Mouse (Mus musculus) Muller cell, postnatal 12 days (primary cell): Measurements from ENCODE around the gene Fam168b.
A peak's percentile ranks its signal among the peaks of the same experiment; 100 is the strongest.

Experiments
- DNase-seq: peaks from one replicate; pipeline ENCODE4 v3.0.0-alpha.2; 2015; ENCODE audit errors: inconsistent ontology term

Fam168b gene

DNA sequence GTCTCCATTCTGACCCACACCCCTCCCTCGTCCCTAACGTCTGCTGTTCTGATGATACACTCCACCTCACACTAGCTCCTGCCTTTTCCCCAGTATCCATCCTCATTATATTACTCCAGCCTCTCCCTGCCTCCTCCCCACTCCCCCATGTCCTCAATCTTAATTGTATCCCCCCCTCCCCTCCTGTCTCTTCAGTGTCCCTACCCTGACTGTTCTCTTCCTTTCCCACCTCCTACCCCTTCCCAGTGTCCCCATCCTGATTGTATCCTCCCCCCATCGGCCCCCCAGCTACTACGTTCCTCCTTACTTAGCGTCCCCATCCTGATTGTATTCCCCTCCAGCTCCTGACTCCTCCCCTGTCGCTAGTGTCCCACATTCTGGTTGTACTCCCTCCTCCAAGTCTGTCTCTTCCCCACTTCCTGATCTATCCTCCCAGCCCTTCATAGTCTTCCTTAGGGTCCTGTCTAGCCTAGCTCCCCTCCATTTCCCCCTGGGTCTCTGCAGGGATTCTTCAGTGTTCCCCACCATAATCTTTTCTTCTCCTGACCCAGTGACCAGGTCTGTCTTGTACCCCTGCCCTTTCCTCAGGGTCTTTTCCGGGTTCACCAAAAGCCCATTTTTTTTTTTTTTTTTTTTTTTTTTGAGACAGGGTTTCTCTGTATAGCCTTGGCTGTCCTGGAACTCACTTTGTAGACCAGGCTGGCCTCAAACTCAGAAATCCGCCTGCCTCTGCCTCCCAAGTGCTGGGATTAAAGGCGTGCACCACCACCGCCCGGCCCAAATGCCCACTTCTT lies 7.7 kb upstream of the Fam168b start:
- DNase-seq: peak; percentile 32

DNA sequence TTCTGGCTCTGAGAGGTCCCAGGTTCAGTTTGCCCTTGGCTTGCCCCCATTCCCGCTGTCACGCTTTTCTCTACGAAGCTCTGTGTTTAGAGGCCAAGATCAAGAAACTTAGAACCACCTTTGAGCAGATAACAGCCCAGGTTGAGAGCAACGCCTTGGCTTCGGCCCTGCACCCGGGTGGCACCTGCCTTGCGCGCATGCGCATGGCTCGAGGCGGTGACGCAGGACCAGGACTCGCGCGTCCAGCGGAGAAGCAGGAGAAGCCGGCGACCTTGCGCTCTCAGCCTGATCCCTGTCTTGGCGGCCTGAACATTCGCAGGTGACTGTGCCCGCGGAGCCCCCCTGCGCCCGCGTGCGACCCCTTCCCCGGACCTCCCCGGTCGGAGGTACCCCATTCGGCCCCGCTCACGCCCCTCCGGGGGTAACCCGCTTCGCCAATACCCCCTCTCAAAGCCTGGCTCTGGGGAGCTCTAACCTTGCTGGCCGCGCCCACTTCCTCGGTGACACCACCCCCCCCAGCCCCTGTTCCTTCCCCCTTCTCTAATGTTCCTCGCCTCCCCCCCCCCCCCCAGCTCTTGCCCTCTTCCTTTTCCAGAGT lies 7.0 kb upstream of the Fam168b start, which contains the start of gene Plekhb2:
Gene Plekhb2, plus strand, starts transcription at position 232 of the 598 bp plus-strand sequence.
- DNase-seq: peak; percentile 82

- no peak for DNase-seq
These were observed 4.2 kb upstream of the Fam168b start for GRCm38 (mm10) chr1:34847070-34847469.

GRCm38 (mm10) chr1:34842389-34842861 lies 440 bp downstream of the Fam168b start:
- DNase-seq: peak; percentile 78

GRCm38 (mm10) chr1:34841709-34842388 lies 1.0 kb downstream of the Fam168b start:
- peak; percentile 93 for DNase-seq

DNA sequence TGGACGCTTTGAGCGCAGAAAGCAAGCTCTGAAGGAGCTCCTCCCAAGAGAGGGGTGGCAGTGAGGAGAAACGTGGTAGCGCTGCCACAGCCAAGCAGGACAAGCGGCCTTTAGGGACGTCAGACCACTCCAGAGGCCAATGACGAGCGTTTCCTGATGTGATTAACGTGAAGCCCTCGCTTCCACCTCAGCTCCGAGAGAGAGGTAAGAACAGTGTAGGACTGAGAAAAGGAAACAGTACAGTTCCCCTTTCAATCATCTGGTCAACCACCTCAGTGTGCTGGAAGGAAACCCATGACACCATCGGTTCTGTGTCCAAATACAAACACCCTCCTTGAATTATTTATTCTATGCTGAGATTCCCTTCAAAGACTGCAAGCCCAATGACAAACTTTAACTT lies 3.6 kb downstream of the Fam168b start:
- no peak for DNase-seq

DNA sequence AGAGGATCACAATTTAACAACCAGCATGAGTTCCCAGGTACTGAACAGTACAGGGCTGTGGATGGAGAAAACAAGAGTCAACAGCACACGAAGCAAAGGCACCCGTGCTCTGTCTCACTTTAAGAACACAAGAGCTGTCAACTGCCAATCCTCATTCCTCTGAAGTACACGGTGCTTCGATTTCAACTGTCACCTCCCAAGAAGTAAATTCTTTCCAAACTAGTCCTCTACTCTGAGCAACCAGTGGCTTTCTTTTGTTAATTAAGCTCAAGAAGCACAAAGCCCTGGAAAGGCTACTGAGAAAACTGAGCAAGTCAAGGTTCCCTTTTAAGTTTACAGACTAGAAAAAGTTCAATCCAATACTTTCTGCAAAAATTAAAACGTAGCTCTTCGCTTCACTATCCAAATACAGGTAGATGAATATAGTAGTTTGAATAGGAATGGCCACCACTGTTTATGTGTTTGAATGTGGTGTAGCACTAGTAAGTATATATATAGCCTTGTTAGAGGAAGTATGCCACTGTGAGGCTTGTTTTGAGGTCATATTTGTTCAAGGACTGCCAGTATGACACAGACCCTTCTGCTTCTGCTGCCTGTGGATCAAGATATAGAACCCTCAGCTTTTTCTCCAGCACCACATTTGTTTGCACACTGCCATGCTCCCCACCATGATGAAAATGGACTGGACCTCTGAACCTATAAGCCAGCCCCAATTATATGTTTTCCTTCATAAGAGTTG lies 4.7 kb downstream of the Fam168b start:
- DNase-seq: no peak

DNA sequence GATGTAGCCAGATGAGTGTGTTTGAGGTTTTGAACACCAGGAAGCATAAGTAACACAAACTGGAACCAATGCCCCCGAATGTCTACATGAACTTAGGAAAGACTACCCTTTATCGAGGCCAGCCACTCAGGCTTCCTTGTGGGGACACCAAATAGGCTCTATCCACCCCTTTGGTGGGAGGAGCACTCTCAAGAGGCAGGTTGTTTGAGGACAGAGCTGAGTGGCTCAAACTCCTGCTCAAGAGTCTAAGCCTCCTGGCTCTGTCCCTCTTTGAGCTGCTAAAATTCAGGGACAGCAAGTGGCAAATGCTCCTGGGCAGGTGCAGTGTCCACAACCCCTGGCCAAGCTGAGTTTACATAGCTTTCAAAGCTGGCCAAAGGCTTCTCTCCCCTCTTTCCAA lies 8.0 kb downstream of the Fam168b start:
- DNase-seq: no peak

DNA sequence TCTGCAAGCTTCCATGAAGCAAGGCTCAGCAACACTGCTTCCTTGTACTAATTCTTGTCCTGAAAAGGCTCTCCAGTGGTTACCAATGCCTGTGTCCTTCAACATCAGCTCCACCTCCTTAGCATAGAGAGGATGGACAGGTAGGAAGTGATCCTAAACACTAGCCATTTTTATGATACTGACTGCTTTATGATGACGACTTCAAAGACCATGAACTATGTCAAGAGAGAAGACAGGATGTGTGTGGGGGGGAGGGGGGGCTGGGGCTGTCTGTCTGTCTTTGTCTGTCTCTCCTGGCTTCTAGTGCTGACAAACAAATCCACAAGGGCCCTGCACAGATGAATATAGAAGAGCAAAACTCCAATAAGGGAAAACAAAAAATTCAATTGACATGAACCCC lies 11.5 kb downstream of the Fam168b start:
- DNase-seq: no peak

DNA sequence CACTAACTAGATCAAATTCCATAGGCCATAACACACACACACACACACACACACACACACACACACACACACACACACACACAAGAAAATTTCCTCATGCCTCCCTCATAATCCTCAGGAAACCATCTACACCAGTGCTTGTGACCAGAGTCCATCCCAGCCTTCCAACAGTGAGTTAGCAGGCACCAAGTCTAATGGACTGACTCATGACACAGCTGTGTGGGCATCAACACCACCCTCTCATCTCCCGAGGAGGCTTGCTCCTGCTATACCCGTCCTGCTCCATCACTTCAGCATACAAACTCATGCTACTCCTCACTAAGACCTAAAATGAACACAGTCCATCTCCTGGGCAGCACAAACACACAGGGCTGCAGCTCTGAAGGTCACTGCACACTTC lies 11.9 kb downstream of the Fam168b start:
- DNase-seq: no peak

- no peak for DNase-seq
These were observed 14.2 kb downstream of the Fam168b start for GRCm38 (mm10) chr1:34828528-34829294.

DNA sequence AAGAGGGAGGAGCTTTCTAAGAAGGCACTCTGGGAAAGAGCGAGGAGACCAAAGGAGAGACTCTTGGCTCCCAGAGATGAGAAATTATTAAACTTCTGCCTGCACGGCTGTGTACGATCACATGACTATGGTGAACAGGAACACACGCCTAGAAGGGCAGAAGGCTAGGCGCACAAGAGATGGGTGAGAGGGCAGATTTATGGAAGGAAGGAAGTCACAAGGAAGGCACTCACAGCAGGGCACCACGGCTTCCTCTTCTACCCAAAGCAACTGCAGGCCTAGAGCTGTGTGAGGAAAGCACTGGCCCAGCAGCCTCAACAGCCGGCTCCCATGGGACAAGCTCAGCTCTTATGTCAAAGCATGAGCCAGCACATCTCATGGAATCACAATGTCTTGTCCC lies 15.0 kb downstream of the Fam168b start:
- DNase-seq: no peak

GRCm38 (mm10) chr1:34825909-34826308 lies 17.0 kb downstream of the Fam168b start:
- DNase-seq: no peak

DNA sequence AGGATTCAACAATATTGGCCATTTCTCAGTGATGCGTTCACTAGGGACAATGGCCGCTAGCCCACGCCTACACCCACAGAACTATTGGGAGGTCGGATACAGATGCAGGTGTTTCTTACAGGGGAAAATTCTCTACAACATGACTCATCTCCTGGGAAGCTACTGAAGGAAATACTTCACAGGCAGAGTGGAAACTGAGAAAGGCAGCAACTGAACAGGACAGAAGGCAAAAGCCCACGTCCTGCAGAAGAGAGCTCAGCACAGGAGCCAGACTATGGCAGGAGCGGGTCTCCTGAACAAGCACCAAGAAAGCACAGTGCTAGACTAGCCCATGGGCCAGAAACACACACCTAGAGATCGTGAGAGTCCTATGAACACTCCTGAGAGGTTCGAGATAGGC lies 18.7 kb downstream of the Fam168b start:
- DNase-seq: peak; percentile 53

DNA sequence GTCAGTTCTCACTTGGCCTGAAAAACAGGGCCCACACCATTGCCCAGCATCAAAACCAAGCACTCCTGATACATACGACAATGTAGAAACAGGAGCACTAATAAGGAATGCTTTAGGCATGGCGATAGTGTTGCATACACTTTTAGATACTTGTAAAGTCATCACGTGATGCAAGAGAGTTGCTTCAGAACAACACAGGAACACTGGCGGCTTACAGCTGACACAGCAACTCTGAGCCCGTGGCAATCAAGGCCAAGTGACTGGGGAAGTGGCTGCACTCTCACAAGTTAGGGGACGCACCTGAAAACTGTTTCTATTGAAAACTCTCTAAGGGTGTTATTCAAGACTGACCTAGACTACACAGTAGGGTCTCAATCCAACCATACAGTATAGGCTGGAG lies 19.5 kb downstream of the Fam168b start:
- no peak for DNase-seq

DNA sequence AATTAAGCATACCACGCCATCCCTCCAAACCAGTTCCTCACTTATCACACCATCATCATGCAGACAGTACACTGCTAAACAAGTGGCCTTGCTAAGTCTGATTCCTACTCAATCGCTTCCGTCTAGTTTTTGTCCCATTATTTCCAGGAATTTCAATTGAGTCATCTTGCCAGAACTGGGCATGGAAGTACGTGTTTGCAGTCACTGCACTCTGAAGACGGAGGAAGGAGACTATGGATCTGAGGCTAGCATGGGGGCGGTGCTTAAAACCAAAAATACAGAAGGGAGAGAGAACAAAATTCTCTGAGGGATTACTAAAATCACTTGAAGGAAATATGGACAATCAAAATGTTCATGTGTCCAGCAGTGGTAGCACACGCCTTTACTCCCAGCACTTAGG lies 20.1 kb downstream of the Fam168b start:
- no peak for DNase-seq

DNA sequence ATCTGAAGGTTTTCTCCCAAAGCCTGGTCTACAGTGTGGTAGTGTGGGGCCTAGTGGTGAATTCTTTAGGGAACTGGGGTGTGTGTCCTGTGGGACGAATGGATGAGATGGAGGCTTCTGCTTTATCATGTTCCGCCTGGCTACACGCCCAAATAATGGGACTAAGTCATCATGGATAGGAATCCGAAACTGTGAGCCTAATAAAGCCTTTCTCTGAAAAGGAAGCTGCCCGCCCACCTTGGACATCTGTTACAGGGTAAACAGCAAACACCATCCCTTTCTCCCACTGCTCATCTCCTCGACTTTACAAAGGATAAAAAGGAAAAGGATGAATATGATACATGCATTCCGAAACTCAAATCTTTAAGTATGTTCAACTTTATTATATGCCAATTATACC lies 20.9 kb downstream of the Fam168b start:
- DNase-seq: no peak

DNA sequence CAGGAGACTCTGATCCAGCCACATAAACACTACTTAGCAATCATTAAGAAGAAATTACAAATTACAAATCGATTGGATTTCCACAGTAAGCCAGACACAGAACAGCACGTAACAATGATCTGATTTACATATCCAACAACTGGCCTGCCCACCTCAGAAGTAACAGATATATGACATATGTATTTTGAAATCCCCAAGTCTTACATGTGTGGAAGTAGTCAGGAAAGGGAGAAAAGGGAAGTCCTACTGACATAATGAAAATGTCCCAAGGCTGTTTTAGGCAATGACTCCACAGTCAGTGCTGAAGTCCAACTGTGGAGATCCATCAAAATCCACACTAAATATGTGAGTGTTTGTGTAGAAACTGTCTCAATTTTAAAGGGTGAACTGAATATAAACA lies 21.5 kb downstream of the Fam168b start:
- no peak for DNase-seq

- DNase-seq: no peak
These were observed 23.5 kb downstream of the Fam168b start for GRCm38 (mm10) chr1:34819225-34819910.

GRCm38 (mm10) chr1:34815843-34816242 lies 27.0 kb downstream of the Fam168b start:
- DNase-seq: no peak
